In genomic region chr16:20591076-20591705, GRCm38 (mm10) we compare ENCODE assay signal across 10 mouse cellular contexts. TPM values are rescaled to one million over a fixed set of nuclear protein-coding genes. Genes with fewer than 3 reads are reported as not detected.
A peak's percentile ranks its signal among the peaks of the same experiment; 100 is the strongest.
DNase-seq lines count a peak whose midpoint lies in the region; ATAC-seq lines count a peak whose summit lies in the region.
"Had no signal": no experiment of that assay in that cellular context is flagged by ENCODE, and none has a peak within 500 bp of the region (broad histone marks: within the 10 kb centered on the region; RNA-seq: fewer than 3 reads in every experiment).

No protein-coding gene starts in this region.

- H3K36me3 ChIP-seq in heart, embryonic 12.5 days = no peaks in the 10 kb centered on the region

- ATAC-seq in heart, embryonic 12.5 days (ENCODE audit: insufficient number of reproducible peaks, low FRiP score) = no peak
- peak; percentile 55 for ATAC-seq in granulocyte monocyte progenitor cell, adult 5-6 weeks (replicated peaks; ENCODE audit: poor library complexity, severe bottlenecking)
- 0 out of 2 replicates have a peak, but pooled peaks have one; percentile 7 for ATAC-seq in megakaryocyte progenitor cell, adult 5-6 weeks (replicated peaks; ENCODE audit: poor library complexity)

- peak overlapping the region; percentile 85 for H3K4me2 ChIP-seq in heart, embryonic 12.5 days

- 5% methylated on average over 48 of the region's 48 CpGs for WGBS in heart, embryonic 12.5 days

- peak overlapping the region; percentile 49 for H3K9ac ChIP-seq in heart, embryonic 12.5 days

- peak overlapping the region; percentile 55 for H3K4me3 ChIP-seq in heart, embryonic 12.5 days

- DNase-seq in heart, postnatal 4 days = no peak
- DNase-seq in ZHBTc4 (ENCODE audit: low read depth, low spot score) = peak; percentile 62
- no peak for DNase-seq in frontal cortex, postnatal 25 days (ENCODE audit: low spot score in 2 of 2)
- DNase-seq in right cerebral cortex, postnatal 25 days = no peak
- no peak for DNase-seq in layer of hippocampus, adult 8-10 months (ENCODE audit: low spot score in 2 of 2)
- DNase-seq: cerebellum, adult 9-10 months had no signal

- no peak overlapping the region for H3K27ac ChIP-seq in heart, embryonic 12.5 days (ENCODE audit: poor library complexity, severe bottlenecking)

- H3K27me3 ChIP-seq in heart, embryonic 12.5 days (replicated peaks) = peaks cover 74% of the 10 kb centered on the region

- H3K9me3 ChIP-seq in heart, embryonic 12.5 days (replicated peaks) = no peaks in the 10 kb centered on the region

- peaks cover 22% of the 10 kb centered on the region for H3K4me1 ChIP-seq in heart, embryonic 12.5 days (replicated peaks)

RNA-seq across cellular contexts. Expression of gene Vwa5b2, which starts 1.9 kb away (rescaled TPM):
- 0.43 and 0.53 TPM in 2 replicates for polyA plus RNA-seq in heart, embryonic 12.5 days (2016; fragmentation: Nextera tagmentation; extraction: Ambion mirVana)
- not detected for total RNA-seq in heart, postnatal 4 days (2021)
- not detected in 2 replicates for total RNA-seq in granulocyte monocyte progenitor cell, adult 5-6 weeks (2014; fragmentation: Nextera tagmentation)
- not detected in 2 replicates for total RNA-seq in granulocyte monocyte progenitor cell, adult 5-6 weeks (2017)
- not detected in 2 replicates for total RNA-seq in megakaryocyte progenitor cell, adult 5-6 weeks (2015)
- total RNA-seq in megakaryocyte progenitor cell, adult 5-6 weeks (2017) = not detected in 2 replicates
- total RNA-seq in layer of hippocampus, adult 8-10 months (2022) = 10 to 100 TPM; 35.1 to 40.2 (median 37.2) TPM

RNA-seq across cellular contexts. Expression of gene Eef1akmt4, which starts 20.2 kb away (rescaled TPM):
- 16.3 and 20.1 TPM in 2 replicates for polyA plus RNA-seq in heart, embryonic 12.5 days (2016; fragmentation: Nextera tagmentation; extraction: Ambion mirVana)
- total RNA-seq in heart, postnatal 4 days (2021) = 1 to 10 TPM; 5.2 to 5.4 TPM
- total RNA-seq in granulocyte monocyte progenitor cell, adult 5-6 weeks (2014; fragmentation: Nextera tagmentation) = 34.5 and 65.8 TPM in 2 replicates
- 12.4 and 15.5 TPM in 2 replicates for total RNA-seq in granulocyte monocyte progenitor cell, adult 5-6 weeks (2017)
- 38.4 and 46.5 TPM in 2 replicates for total RNA-seq in megakaryocyte progenitor cell, adult 5-6 weeks (2015)
- 6.4 and 8.0 TPM in 2 replicates for total RNA-seq in megakaryocyte progenitor cell, adult 5-6 weeks (2017)
- 1 to 10 TPM; 2.1 to 3.3 (median 2.8) TPM for total RNA-seq in layer of hippocampus, adult 8-10 months (2022)

RNA-seq across cellular contexts. Expression of gene Gm49333, which starts 20.2 kb away (rescaled TPM):
- polyA plus RNA-seq in heart, embryonic 12.5 days (2016; fragmentation: Nextera tagmentation; extraction: Ambion mirVana) = 0.62 TPM in 1 of 2 replicates, not detected in the other
- total RNA-seq in heart, postnatal 4 days (2021) = not detected
- total RNA-seq in granulocyte monocyte progenitor cell, adult 5-6 weeks (2014; fragmentation: Nextera tagmentation) = not detected in 2 replicates
- total RNA-seq in granulocyte monocyte progenitor cell, adult 5-6 weeks (2017) = not detected in 2 replicates
- total RNA-seq in megakaryocyte progenitor cell, adult 5-6 weeks (2015) = not detected in 2 replicates
- not detected in 2 replicates for total RNA-seq in megakaryocyte progenitor cell, adult 5-6 weeks (2017)
- not detected for total RNA-seq in layer of hippocampus, adult 8-10 months (2022)
- total RNA-seq: left cerebral cortex, postnatal 25 days had no signal

RNA-seq across cellular contexts. Expression of gene Alg3, which starts 20.3 kb away (rescaled TPM):
- 31.7 and 32.4 TPM in 2 replicates for polyA plus RNA-seq in heart, embryonic 12.5 days (2016; fragmentation: Nextera tagmentation; extraction: Ambion mirVana)
- 10 to 100 TPM; 13.6 to 14.6 TPM for total RNA-seq in heart, postnatal 4 days (2021)
- 39.6 and 41.2 TPM in 2 replicates for total RNA-seq in granulocyte monocyte progenitor cell, adult 5-6 weeks (2014; fragmentation: Nextera tagmentation)
- total RNA-seq in granulocyte monocyte progenitor cell, adult 5-6 weeks (2017) = 18.2 and 25.2 TPM in 2 replicates
- 33.2 and 38.5 TPM in 2 replicates for total RNA-seq in megakaryocyte progenitor cell, adult 5-6 weeks (2015)
- 20.4 and 21.4 TPM in 2 replicates for total RNA-seq in megakaryocyte progenitor cell, adult 5-6 weeks (2017)
- total RNA-seq in layer of hippocampus, adult 8-10 months (2022) = 10 to 100 TPM; 10.9 to 15.6 (median 11.9) TPM

RNA-seq across cellular contexts. Expression of gene Camk2n2, which starts 29.9 kb away (rescaled TPM):
- polyA plus RNA-seq in heart, embryonic 12.5 days (2016; fragmentation: Nextera tagmentation; extraction: Ambion mirVana) = 0.43 and 0.58 TPM in 2 replicates
- total RNA-seq in heart, postnatal 4 days (2021) = 1 to 10 TPM; 2.0 TPM
- 0.56 TPM in 1 of 2 replicates, not detected in the other for total RNA-seq in granulocyte monocyte progenitor cell, adult 5-6 weeks (2014; fragmentation: Nextera tagmentation)
- total RNA-seq in granulocyte monocyte progenitor cell, adult 5-6 weeks (2017) = 0.43 and 1.8 TPM in 2 replicates
- total RNA-seq in megakaryocyte progenitor cell, adult 5-6 weeks (2015) = 0.42 and 0.59 TPM in 2 replicates
- total RNA-seq in megakaryocyte progenitor cell, adult 5-6 weeks (2017) = 0.10 and 0.96 TPM in 2 replicates
- total RNA-seq in layer of hippocampus, adult 8-10 months (2022) = 10 to 100 TPM; 84.3 to 94.8 (median 91.1) TPM

Comparison
In these comparisons a context has a peak if more than half of its experiments do, and no peak if none do; other contexts are left out.
1. RNA of gene Vwa5b2, which starts 1.9 kb away (total RNA-seq): 35.1 to 40.2 TPM in layer of hippocampus, adult 8-10 months; not detected in heart, postnatal 4 days, not detected in granulocyte monocyte progenitor cell, adult 5-6 weeks and not detected in megakaryocyte progenitor cell, adult 5-6 weeks; every median in the first group is over 10 times any median in the second.